Mouse (Mus musculus): ENCODE measurements around the gene Chrna10. TPM values are rescaled to one million over a fixed set of nuclear protein-coding genes. Genes with fewer than 3 reads are reported as not detected.

Chrna10 gene
- total RNA-seq, 2 experiments from 2014 or later: not detected

GRCm38 (mm10) chr7:102081784-102082183, 34.8 kb downstream of the Chrna10 start:
- no peak for DNase-seq

- no peak for DNase-seq
Measured at GRCm38 (mm10) chr7:102080311-102080710, 36.3 kb downstream of the Chrna10 start.

GRCm38 (mm10) chr7:102078517-102078916, 38.1 kb downstream of the Chrna10 start:
- DNase-seq: no peak

GRCm38 (mm10) chr7:102076714-102077296, 39.8 kb downstream of the Chrna10 start:
- no peak for DNase-seq

- DNase-seq: no peak
Measured at GRCm38 (mm10) chr7:102066363-102066762, 50.3 kb downstream of the Chrna10 start.

GRCm38 (mm10) chr7:102065046-102065891, 51.4 kb downstream of the Chrna10 start, which contains the start of the genes Rnf121, Xndc1 and Xntrpc:
Rnf121 (minus strand) TSS chr7:102065469.
Xndc1 (plus strand) TSS chr7:102065511.
Xntrpc (plus strand) TSS chr7:102065713.
- DNase-seq: peak; percentile 90

GRCm38 (mm10) chr7:102064655-102065045, 52.0 kb downstream of the Chrna10 start:
- DNase-seq: no peak

- no peak for DNase-seq
Measured at GRCm38 (mm10) chr7:102063891-102064290, 52.7 kb downstream of the Chrna10 start.

GRCm38 (mm10) chr7:102062203-102062602, 54.4 kb downstream of the Chrna10 start:
- DNase-seq: no peak

- DNase-seq: no peak
Measured at GRCm38 (mm10) chr7:102061353-102061752, 55.3 kb downstream of the Chrna10 start.

Other genes starting within 250 kb of the Chrna10 start
- 1 to 10 TPM; 1.7 to 2.4 TPM for gene Folr1, start 246.0 kb downstream of the Chrna10 start, total RNA-seq (2021)
- 100 to 1,000 TPM; 101 to 114 TPM for gene Lamtor1, start 210.9 kb downstream of the Chrna10 start, total RNA-seq (2021)
- gene Tomt, start 210.5 kb downstream of the Chrna10 start, total RNA-seq (2021): not detected
- gene Lrrc51, start 182.9 kb downstream of the Chrna10 start, total RNA-seq (2021): 1 to 10 TPM; 2.3 to 3.6 TPM
- 10 to 100 TPM; 71.8 to 80.7 TPM for gene Numa1, start 182.7 kb downstream of the Chrna10 start, total RNA-seq (2021)
- 1 to 10 TPM; 2.3 to 3.5 TPM for gene Il18bp, start 98.1 kb downstream of the Chrna10 start, total RNA-seq (2021)
- gene Rnf121, start 51.4 kb downstream of the Chrna10 start, total RNA-seq (2021): 10 to 100 TPM; 18.8 to 25.8 TPM
- 10 to 100 TPM in 1 of 2 experiments, 1 to 10 TPM in 1; 5.9 to 11.9 TPM for gene Xndc1, start 51.3 kb downstream of the Chrna10 start, total RNA-seq (2021)
- gene Xntrpc, start 51.1 kb downstream of the Chrna10 start, total RNA-seq (2021): under 1 TPM; 0.75 to 0.95 TPM
- under 1 TPM; 0.07 to 0.52 TPM for gene Trpc2, start 33.7 kb downstream of the Chrna10 start, total RNA-seq (2021)
- gene Art1, start 15.1 kb downstream of the Chrna10 start, total RNA-seq (2021): 100 to 1,000 TPM; 264 to 297 TPM
- 1 to 10 TPM; 8.2 to 8.4 TPM for gene Art5, start 7.3 kb downstream of the Chrna10 start, total RNA-seq (2021)
- gene Nup98, start 93.3 kb upstream of the Chrna10 start, total RNA-seq (2021): 10 to 100 TPM; 25.1 to 31.5 TPM
- 10 to 100 TPM; 35.9 to 40.7 TPM for gene Pgap2, start 93.4 kb upstream of the Chrna10 start, total RNA-seq (2021)
- gene Rhog, start 139.2 kb upstream of the Chrna10 start, total RNA-seq (2021): 10 to 100 TPM; 23.9 to 30.1 TPM
- 100 to 1,000 TPM; 219 to 233 TPM for gene Stim1, start 151.0 kb upstream of the Chrna10 start, total RNA-seq (2021)

Data from gastrocnemius, postnatal 10 days (tissue).